Mouse (Mus musculus) liver, adult 2 months (tissue): ENCODE measurements at regions not wholly inside any gene's neighbourhood (a gene's known extent, or its start where the extent isn't known, plus 50 kb on each side); places are given as distances from the start of the nearest gene placed in this dataset.

Experiments used
- DNase-seq: peaks from one replicate; pipeline ENCODE4 v3.0.0-alpha.2; 2011; ENCODE audit warnings: low read depth, low spot score; ENCODE audit errors: extremely low read depth
- H3K27ac ChIP-seq: fragments of 200-500 bp; replicated peaks from 2 replicates; pipeline ENCODE4 v1.5.1; 2012; ENCODE audit warnings: low read depth, mild to moderate bottlenecking, control low read depth, inconsistent platforms, low read length; ENCODE audit not compliant: insufficient read depth
- H3K27me3 ChIP-seq: fragments of 200-500 bp; 2 replicates; pipeline ENCODE4 v1.6.1; 2012; ENCODE audit warnings: mild to moderate bottlenecking, moderate library complexity, low read length, inconsistent platforms; ENCODE audit not compliant: control insufficient read depth, insufficient read depth
- H3K36me3 ChIP-seq: fragments of 200-500 bp; 2 replicates; pipeline ENCODE4 v1.6.1; 2012; ENCODE audit warnings: low read length, inconsistent platforms; ENCODE audit not compliant: control insufficient read depth, insufficient read depth
- H3K4me1 ChIP-seq: fragments of 200-500 bp; 2 replicates; pipeline ENCODE4 v1.6.1; 2011; ENCODE audit warnings: low read length; ENCODE audit not compliant: control insufficient read depth, insufficient read depth
- H3K4me3 ChIP-seq: fragments of 200-500 bp; 2 replicates; pipeline ENCODE4 v1.5.1; 2011; ENCODE audit warnings: low read depth, mild to moderate bottlenecking, control low read depth, low read length, moderate library complexity; ENCODE audit not compliant: insufficient read depth
- H3K79me2 ChIP-seq: fragments of 200-500 bp; 2 replicates; pipeline ENCODE4 v1.6.1; 2012; ENCODE audit warnings: inconsistent platforms, mild to moderate bottlenecking, low read length, moderate library complexity; ENCODE audit not compliant: control insufficient read depth, insufficient read depth
- H3K9ac ChIP-seq: fragments of 200-500 bp; 2 replicates; pipeline ENCODE4 v1.6.1; 2012; ENCODE audit warnings: low read depth, mild to moderate bottlenecking, control low read depth, inconsistent platforms, low read length
- CTCF ChIP-seq: fragments of 200-500 bp; IDR thresholded peaks from 2 replicates; pipeline ENCODE4 v1.5.1; 2011; ENCODE audit warnings: low read depth, low read length, control low read depth
- POLR2A ChIP-seq: fragments of 200-500 bp; IDR thresholded peaks from 2 replicates; pipeline ENCODE4 v1.6.1; 2011; ENCODE audit warnings: low read length, control low read depth; ENCODE audit not compliant: insufficient read depth; ENCODE audit errors: extremely low read depth
- WGBS: fragments of 180-500 bp; shearing (Covaris S2); methylation state at CpG from one replicate; pipeline ENCODE4 v1.1.7; 2018; 5-methylcytosine and 5-hydroxymethylcytosine counted together

DNA sequence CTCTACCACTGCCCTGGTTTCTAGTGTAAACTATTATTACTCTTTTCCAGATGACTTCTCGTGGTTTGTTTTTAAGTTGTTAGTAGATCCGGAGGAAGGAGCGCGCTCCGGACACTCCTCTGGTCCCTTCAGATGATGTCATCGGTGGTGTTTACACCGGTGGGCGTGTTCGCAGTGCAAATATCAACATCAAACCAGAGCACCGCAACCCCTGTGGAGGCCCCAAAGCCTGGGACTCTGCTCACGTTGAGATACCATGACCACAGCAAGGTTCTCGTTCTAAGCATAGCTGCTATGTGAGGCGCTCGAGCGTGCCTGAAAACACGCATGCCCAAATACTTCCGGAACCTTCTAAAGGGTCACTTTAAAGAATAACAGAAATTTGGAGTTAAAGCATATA is 149.8 kb upstream of the Arid2 start:
- no peaks in the 10 kb centered on the region for H3K27me3 ChIP-seq
- H3K9ac ChIP-seq, result no peak overlapping the region
- 88% methylated on average over 17 of the region's 17 CpGs for WGBS
- H3K79me2 ChIP-seq, result no peaks in the 10 kb centered on the region
- DNase-seq, result no peak
- no peaks in the 10 kb centered on the region for H3K36me3 ChIP-seq
- no peak overlapping the region for H3K4me3 ChIP-seq
- H3K4me1 ChIP-seq, result no peaks in the 10 kb centered on the region
- TF ChIP-seq CTCF, result no peak
- no peak for TF ChIP-seq POLR2A
- no peak overlapping the region for H3K27ac ChIP-seq

- WGBS, result 96% methylated on average over 3 of the region's 3 CpGs
- Histone ChIP-seq H3K4me3 (no peak overlapping the region), H3K27ac (no peak overlapping the region), H3K79me2 (no peaks in the 10 kb centered on the region), H3K36me3 (no peaks in the 10 kb centered on the region), H3K27me3 (no peaks in the 10 kb centered on the region), H3K9ac (no peak overlapping the region), H3K4me1 (no peaks in the 10 kb centered on the region)
- no peak for TF ChIP-seq CTCF
- no peak for TF ChIP-seq POLR2A
- no peak for DNase-seq
These were observed 149.4 kb upstream of the Arid2 start for GRCm38 (mm10) chr15:96137945-96138344.

- no peak overlapping the region for H3K9ac ChIP-seq
- H3K36me3 ChIP-seq, result no peaks in the 10 kb centered on the region
- H3K4me3 ChIP-seq, result no peak overlapping the region
- H3K27ac ChIP-seq, result no peak overlapping the region
- no peak for DNase-seq
- TF ChIP-seq POLR2A, result no peak
- TF ChIP-seq CTCF, result no peak
- H3K79me2 ChIP-seq, result no peaks in the 10 kb centered on the region
- 74% methylated on average over 6 of the region's 6 CpGs for WGBS
- no peaks in the 10 kb centered on the region for H3K27me3 ChIP-seq
- H3K4me1 ChIP-seq, result no peaks in the 10 kb centered on the region
These were observed 133.8 kb upstream of the Arid2 start for GRCm38 (mm10) chr15:96153489-96153888.

GRCm38 (mm10) chr15:96158321-96158720 is 129.0 kb upstream of the Arid2 start:
- no peak for DNase-seq

DNA sequence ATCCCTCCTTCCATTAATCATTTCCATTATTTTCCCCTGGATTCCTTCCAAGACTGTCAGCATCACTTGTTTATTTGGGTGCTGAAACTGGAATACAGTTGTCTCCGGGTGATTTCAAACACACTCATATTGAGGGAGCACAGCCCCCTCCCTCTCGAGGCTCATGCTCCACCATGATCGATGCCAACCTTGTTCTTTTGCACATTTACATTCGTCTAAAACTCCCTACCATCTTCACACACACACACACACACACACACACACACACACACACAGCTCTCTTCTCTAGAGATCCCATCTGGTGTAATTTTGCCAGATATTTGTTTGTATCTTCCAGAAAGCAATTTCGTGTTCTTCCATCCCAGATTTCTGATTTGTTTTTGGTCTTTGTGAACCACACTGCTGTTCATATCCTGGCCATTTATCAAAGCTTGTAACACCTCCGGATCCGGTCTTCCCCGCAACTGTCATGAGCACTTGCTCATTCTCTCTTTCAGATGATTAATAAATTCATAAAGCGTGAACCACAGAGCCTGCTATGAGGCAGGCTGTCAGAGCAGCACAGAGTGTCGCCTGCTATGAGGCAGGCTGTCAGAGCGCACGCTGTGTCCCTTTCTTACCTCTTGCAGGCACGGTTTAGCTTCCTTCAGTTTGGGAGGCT is 122.4 kb upstream of the Arid2 start:
- Histone ChIP-seq H3K4me3 (no peak overlapping the region), H3K36me3 (no peaks in the 10 kb centered on the region), H3K9ac (no peak overlapping the region), H3K27ac (no peak overlapping the region), H3K4me1 (no peaks in the 10 kb centered on the region), H3K27me3 (no peaks in the 10 kb centered on the region), H3K79me2 (no peaks in the 10 kb centered on the region)
- TF ChIP-seq CTCF (no peak), POLR2A (no peak)
- no peak for DNase-seq
- WGBS, result 72% methylated on average over 13 of the region's 13 CpGs

More at GRCm38 (mm10) chr15:96158321-96158720, 129.0 kb upstream of the Arid2 start:
- Histone ChIP-seq H3K27me3 (no peaks in the 10 kb centered on the region), H3K4me3 (no peak overlapping the region), H3K9ac (no peak overlapping the region), H3K27ac (no peak overlapping the region), H3K4me1 (no peaks in the 10 kb centered on the region), H3K36me3 (no peaks in the 10 kb centered on the region), H3K79me2 (no peaks in the 10 kb centered on the region)
- TF ChIP-seq POLR2A, result no peak
- TF ChIP-seq CTCF, result no peak
- WGBS, result 88% methylated on average over 4 of the region's 4 CpGs

- Histone ChIP-seq H3K9ac (no peak overlapping the region), H3K4me3 (no peak overlapping the region), H3K79me2 (no peaks in the 10 kb centered on the region), H3K36me3 (no peaks in the 10 kb centered on the region), H3K27ac (no peak overlapping the region), H3K4me1 (no peaks in the 10 kb centered on the region), H3K27me3 (no peaks in the 10 kb centered on the region)
- 83% methylated on average over 9 of the region's 9 CpGs for WGBS
- TF ChIP-seq CTCF (no peak), POLR2A (no peak)
- no peak for DNase-seq
These were observed 120.1 kb upstream of the Arid2 start for GRCm38 (mm10) chr15:96167256-96167655.
